In the genomic region with DNA sequence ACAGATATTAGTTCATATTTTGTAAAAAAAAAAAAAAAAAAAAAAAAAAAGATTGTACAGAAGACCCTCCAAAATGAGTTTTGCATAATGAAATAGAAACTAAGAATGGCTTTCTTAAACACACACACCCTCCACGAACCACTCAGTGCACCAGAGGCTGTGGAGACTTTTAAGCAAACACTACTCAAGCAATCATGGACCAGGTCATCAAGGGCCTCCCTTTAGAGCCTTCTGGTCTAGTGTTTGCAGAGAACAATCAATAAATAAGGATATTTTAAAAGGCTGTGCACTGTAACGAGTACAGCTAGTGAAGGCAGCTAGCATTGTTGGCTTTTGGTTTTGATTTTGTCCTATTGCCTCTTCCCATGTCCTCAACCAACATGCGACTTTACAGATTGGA, we compare ENCODE assay signal across 31 mouse cellular contexts. TPM values are rescaled to one million over a fixed set of nuclear protein-coding genes. Genes with fewer than 3 reads are reported as not detected.
DNase-seq lines count a peak whose midpoint lies in the region; ATAC-seq and TF ChIP-seq lines count a peak whose summit lies in the region.
"Had no signal": no experiment of that assay in that cellular context is flagged by ENCODE, and none has a peak within 500 bp of the region (broad histone marks: within the 10 kb centered on the region; RNA-seq: fewer than 3 reads in every experiment).

No protein-coding gene starts in this region.

- TF ChIP-seq EP300 in CH12.LX (IDR thresholded peaks at IDR 0.05; ENCODE audit: low read length) = no peak
- no peak for TF ChIP-seq EP300 in lung, postnatal 0 days (IDR thresholded peaks at IDR 0.05)

- peak overlapping the region; percentile 53; the same call in 1 of the 2 replicates for H3K9ac ChIP-seq in CH12.LX (ENCODE audit: insufficient read depth, low read depth)
- no peak overlapping the region for H3K9ac ChIP-seq in lung, postnatal 0 days (replicated peaks; ENCODE audit: low read depth)
- H3K9ac ChIP-seq in forebrain, embryonic 12.5 days = no peak overlapping the region
- H3K9ac ChIP-seq: embryonic facial prominence, embryonic 13.5 days; forebrain, embryonic 13.5 days; hindbrain, embryonic 12.5 days; hindbrain, embryonic 15.5 days had no signal

- H3K27ac ChIP-seq in CH12.LX (ENCODE audit: insufficient read depth, low read depth) = no peak overlapping the region
- H3K27ac ChIP-seq in lung, postnatal 0 days (ENCODE audit: low read length) = no peak overlapping the region
- no peak overlapping the region for H3K27ac ChIP-seq in forebrain, embryonic 12.5 days
- H3K27ac ChIP-seq: embryonic facial prominence, embryonic 10.5 days; embryonic facial prominence, embryonic 13.5 days; forebrain, embryonic 13.5 days; hindbrain, embryonic 12.5 days; hindbrain, embryonic 15.5 days had no signal

- no peaks in the 10 kb centered on the region for H3K79me2 ChIP-seq in CH12.LX (replicated peaks; ENCODE audit: control insufficient read depth, extremely low read depth, insufficient read depth, poor library complexity, severe bottlenecking)
- no peaks in the 10 kb centered on the region for H3K79me2 ChIP-seq in myocyte (ENCODE audit: control insufficient read depth, insufficient read depth)

- H3K36me3 ChIP-seq in CH12.LX (replicated peaks in 1 of 2; ENCODE audit: control insufficient read depth in 1 of 2, insufficient read depth in 1 of 2, low read length in 1 of 2) = no peaks in the 10 kb centered on the region
- H3K36me3 ChIP-seq in lung, postnatal 0 days (ENCODE audit: insufficient read depth, low read length) = no peaks in the 10 kb centered on the region
- H3K36me3 ChIP-seq in myocyte (ENCODE audit: control insufficient read depth, insufficient read depth) = no peaks in the 10 kb centered on the region
- H3K36me3 ChIP-seq in forebrain, embryonic 12.5 days (replicated peaks) = no peaks in the 10 kb centered on the region
- H3K36me3 ChIP-seq: embryonic facial prominence, embryonic 10.5 days; embryonic facial prominence, embryonic 13.5 days; G1E; hindbrain, embryonic 12.5 days; hindbrain, embryonic 15.5 days had no signal

- no peak for DNase-seq in lung, adult 2 months
- DNase-seq in lung, postnatal 14 days = no peak
- DNase-seq in CH12.LX (ENCODE audit: extremely low read depth) = no peak
- DNase-seq in lung, postnatal 0 days (ENCODE audit: low spot score) = peak; percentile 62
- DNase-seq in gastrocnemius, adult 8-10 months (ENCODE audit: low spot score in 2 of 2) = no peak
- DNase-seq: adrenal gland, adult 2 months; adrenal gland, postnatal 14 days; cerebellum, adult 11-12 months; cerebellum, adult 8-10 months; cerebellum, postnatal 10 days; cerebellum, postnatal 36 days; gastrocnemius, postnatal 14 days had no signal

- TF ChIP-seq CTCF in lung, adult 2 months (IDR thresholded peaks at IDR 0.05; ENCODE audit: insufficient read depth, low read length) = no peak
- TF ChIP-seq CTCF in CH12.LX (conservative IDR thresholded peaks at IDR 0.05 in 1 of 2, IDR thresholded peaks at IDR 0.05 in 1 of 2; ENCODE audit: low read depth in 2 of 2, low read length in 2 of 2) = no peak
- no peak for TF ChIP-seq CTCF in lung, postnatal 0 days (IDR thresholded peaks at IDR 0.05)

- peak; percentile 76 for ATAC-seq in lung, postnatal 0 days
- no peak for ATAC-seq in forebrain, embryonic 12.5 days (ENCODE audit: low FRiP score)
- ATAC-seq: forebrain, embryonic 13.5 days; forebrain, embryonic 16.5 days had no signal

- dilution Hi-C loops in CH12.LX (cut with MboI; ENCODE audit: extremely low pct_ligation_motif_present, extremely low pct_unique_long_range_greater_than_20kb, low sequenced_read_pairs) = no loop called here

- TF ChIP-seq POLR2A in lung, adult 2 months (IDR thresholded peaks at IDR 0.05; ENCODE audit: borderline replicate concordance, extremely low read depth, low read depth, low read length) = no peak
- TF ChIP-seq POLR2A in CH12.LX (IDR thresholded peaks at IDR 0.05; ENCODE audit: low read depth, low read length) = no peak
- TF ChIP-seq POLR2A in myocyte (IDR thresholded peaks at IDR 0.05; ENCODE audit: insufficient read length, low read depth) = no peak

- H3K9me3 ChIP-seq in CH12.LX (replicated peaks; ENCODE audit: low read length) = no peaks in the 10 kb centered on the region
- H3K9me3 ChIP-seq in lung, postnatal 0 days (ENCODE audit: low read length) = no peaks in the 10 kb centered on the region
- no peaks in the 10 kb centered on the region for H3K9me3 ChIP-seq in forebrain, embryonic 12.5 days
- H3K9me3 ChIP-seq: embryonic facial prominence, embryonic 10.5 days; embryonic facial prominence, embryonic 13.5 days; forebrain, embryonic 13.5 days; G1E; hindbrain, embryonic 12.5 days; hindbrain, embryonic 15.5 days had no signal

- no peaks in the 10 kb centered on the region for H3K4me1 ChIP-seq in lung, adult 2 months (ENCODE audit: control insufficient read depth, insufficient read depth, low read length)
- peaks cover 2 to 13% of the 10 kb centered on the region in 2 experiments; a peak in 2 of 4 replicates for H3K4me1 ChIP-seq in CH12.LX (ENCODE audit: control insufficient read depth in 1 of 2, insufficient read depth in 2 of 2)
- H3K4me1 ChIP-seq in lung, postnatal 0 days (ENCODE audit: insufficient read depth, low read depth, low read length) = no peaks in the 10 kb centered on the region
- H3K4me1 ChIP-seq in forebrain, embryonic 12.5 days = no peaks in the 10 kb centered on the region
- H3K4me1 ChIP-seq: embryonic facial prominence, embryonic 10.5 days; embryonic facial prominence, embryonic 13.5 days; forebrain, embryonic 13.5 days; hindbrain, embryonic 12.5 days; hindbrain, embryonic 15.5 days had no signal

- H3K4me2 ChIP-seq in CH12.LX (ENCODE audit: insufficient read depth, low read depth, poor library complexity, severe bottlenecking) (peak overlapping the region; percentile 93), myocyte (ENCODE audit: low read depth) (peak overlapping the region; percentile 55)
- H3K4me2 ChIP-seq in lung, postnatal 0 days (replicated peaks; ENCODE audit: low read depth, low read length) = peak overlapping the region; percentile 17; the same call in 1 of the 2 replicates
- H3K4me2 ChIP-seq in forebrain, embryonic 12.5 days = no peak overlapping the region
- H3K4me2 ChIP-seq: embryonic facial prominence, embryonic 13.5 days; forebrain, embryonic 13.5 days; heart, embryonic 11.5 days; hindbrain, embryonic 12.5 days; hindbrain, embryonic 15.5 days had no signal

- no peak for TF ChIP-seq RAD21 in CH12.LX (IDR thresholded peaks at IDR 0.05; ENCODE audit: low read depth, low read length)

- WGBS in lung, adult 2 months = 61% methylated on average over 3 of the region's 3 CpGs
- WGBS in lung, postnatal 0 days = 57% methylated on average over 3 of the region's 3 CpGs
- WGBS in forebrain, embryonic 12.5 days = 77% methylated on average over 3 of the region's 3 CpGs

- no peak overlapping the region for H3ac ChIP-seq in myocyte (ENCODE audit: control insufficient read depth, insufficient read length)

- H3K4me3 ChIP-seq in lung, adult 2 months (replicated peaks; ENCODE audit: extremely low read depth, low read depth, low read length) = peak overlapping the region; percentile 45
- H3K4me3 ChIP-seq in CH12.LX (replicated peaks in 1 of 3; ENCODE audit: low read depth in 2 of 3, low read length in 2 of 3, poor library complexity in 1 of 3) = no peak overlapping the region
- no peak overlapping the region for H3K4me3 ChIP-seq in lung, postnatal 0 days (ENCODE audit: low read depth, low read length)
- H3K4me3 ChIP-seq in myocyte = no peak overlapping the region
- no peak overlapping the region for H3K4me3 ChIP-seq in forebrain, embryonic 12.5 days (replicated peaks)
- H3K4me3 ChIP-seq: embryonic facial prominence, embryonic 10.5 days; embryonic facial prominence, embryonic 13.5 days; erythroblast, embryonic 14.5 days; forebrain, embryonic 13.5 days; hindbrain, embryonic 12.5 days; hindbrain, embryonic 15.5 days had no signal

- H3K27me3 ChIP-seq in CH12.LX (replicated peaks) (no peaks in the 10 kb centered on the region), myocyte (ENCODE audit: control insufficient read depth, insufficient read depth, insufficient read length) (no peaks in the 10 kb centered on the region)
- no peaks in the 10 kb centered on the region for H3K27me3 ChIP-seq in lung, postnatal 0 days (replicated peaks; ENCODE audit: insufficient read depth, low read length)
- H3K27me3 ChIP-seq in forebrain, embryonic 12.5 days = no peaks in the 10 kb centered on the region
- H3K27me3 ChIP-seq: embryonic facial prominence, embryonic 13.5 days; forebrain, embryonic 13.5 days; hindbrain, embryonic 12.5 days; hindbrain, embryonic 15.5 days had no signal

- in situ Hi-C loops in CH12.LX (cut with MboI; ENCODE audit: low pct_ligation_motif_present, low pct_unique_long_range_greater_than_20kb, low sequenced_read_pairs) = no loop called here

TF ChIP-seq in myocyte, 11 proteins besides CTCF, POLR2A, EP300 and RAD21 (continues in another document):
- no peak for TF ChIP-seq SRF (IDR thresholded peaks at IDR 0.05; ENCODE audit: control insufficient read depth, insufficient read length, low read depth)

RNA-seq across cellular contexts. Expression of a gene that starts 10.4 kb away (rescaled TPM):
- polyA plus RNA-seq in lung, adult 2 months (2012; rRNA removed) = not detected in 2 replicates
- total RNA-seq in CH12.LX (2012; rRNA removed) = not detected in 2 replicates
- not detected in 2 replicates for total RNA-seq in CH12.LX (2014; rRNA removed)
- not detected in 2 replicates for polyA plus RNA-seq in CH12.LX (2012; ENCODE audit: insufficient read length, low read depth)
- polyA plus RNA-seq in lung, postnatal 0 days (2015; fragmentation: Nextera tagmentation; extraction: Ambion mirVana) = not detected in 2 replicates
- polyA plus RNA-seq in myocyte (2012; fragmentation: generic; extraction: Trizol) = 0.17 TPM
- polyA plus RNA-seq in forebrain, embryonic 12.5 days (2016; fragmentation: Nextera tagmentation; extraction: Ambion mirVana) = not detected in 2 replicates
- not detected for total RNA-seq in gastrocnemius, adult 8-10 months (2022)
- total RNA-seq: adrenal gland, adult 2 months; gastrocnemius, adult 18-20 months; gastrocnemius, postnatal 14 days; gastrocnemius, postnatal 4 days; heart, adult 8-10 months; heart, postnatal 25 days; hematopoietic stem cell, adult 5-6 weeks had no signal
- polyA plus RNA-seq: adrenal gland, adult 2 months; cortical plate, adult 2 months; embryonic facial prominence, embryonic 10.5 days; embryonic facial prominence, embryonic 13.5 days; erythroblast, embryonic 14.5 days; forebrain, embryonic 13.5 days; forebrain, embryonic 16.5 days; G1E; heart, embryonic 11.5 days; heart, embryonic 14.5 days; heart, postnatal 0 days; hindbrain, embryonic 12.5 days; hindbrain, embryonic 15.5 days had no signal

RNA-seq across cellular contexts. Expression of a gene that starts 17.6 kb away (rescaled TPM):
- 0.12 TPM in 1 of 2 replicates, not detected in the other for polyA plus RNA-seq in lung, adult 2 months (2012; rRNA removed)
- total RNA-seq in CH12.LX (2012; rRNA removed) = not detected in 2 replicates
- total RNA-seq in CH12.LX (2014; rRNA removed) = 0.08 TPM in 1 of 2 replicates, not detected in the other
- 0.13 TPM in 1 of 2 replicates, not detected in the other for polyA plus RNA-seq in CH12.LX (2012; ENCODE audit: insufficient read length, low read depth)
- polyA plus RNA-seq in lung, postnatal 0 days (2015; fragmentation: Nextera tagmentation; extraction: Ambion mirVana) = 0.06 TPM in 1 of 2 replicates, not detected in the other
- polyA plus RNA-seq in myocyte (2012; fragmentation: generic; extraction: Trizol) = 0.17 TPM
- polyA plus RNA-seq in forebrain, embryonic 12.5 days (2016; fragmentation: Nextera tagmentation; extraction: Ambion mirVana) = 0.09 TPM in 1 of 2 replicates, not detected in the other
- total RNA-seq in gastrocnemius, adult 8-10 months (2022) = not detected
- total RNA-seq: adrenal gland, adult 2 months; G1E; gastrocnemius, adult 18-20 months; gastrocnemius, postnatal 14 days; gastrocnemius, postnatal 4 days; heart, adult 8-10 months; heart, postnatal 25 days; hematopoietic stem cell, adult 5-6 weeks had no signal
- polyA plus RNA-seq: adrenal gland, adult 2 months; cortical plate, adult 2 months; embryonic facial prominence, embryonic 10.5 days; embryonic facial prominence, embryonic 13.5 days; erythroblast, embryonic 14.5 days; forebrain, embryonic 13.5 days; forebrain, embryonic 16.5 days; G1E; heart, embryonic 14.5 days; hindbrain, embryonic 12.5 days; hindbrain, embryonic 15.5 days had no signal

RNA-seq across cellular contexts. Expression of a gene that starts 49.2 kb away (rescaled TPM):
- polyA plus RNA-seq in lung, adult 2 months (2012; rRNA removed) = 22.9 and 30.8 TPM in 2 replicates
- total RNA-seq in CH12.LX (2012; rRNA removed) (15.3 and 20.9 TPM in 2 replicates), CH12.LX (2014; rRNA removed) (28.2 and 39.2 TPM in 2 replicates)
- polyA plus RNA-seq in CH12.LX (2012; ENCODE audit: insufficient read length, low read depth) (31.6 and 38.4 TPM in 2 replicates), myocyte (2012; fragmentation: generic; extraction: Trizol) (27.0 TPM)
- 56.3 and 66.6 TPM in 2 replicates for polyA plus RNA-seq in lung, postnatal 0 days (2015; fragmentation: Nextera tagmentation; extraction: Ambion mirVana)
- 77.2 and 86.8 TPM in 2 replicates for polyA plus RNA-seq in forebrain, embryonic 12.5 days (2016; fragmentation: Nextera tagmentation; extraction: Ambion mirVana)
- total RNA-seq in gastrocnemius, adult 8-10 months (2022) = 10 to 100 TPM; 27.7 to 31.4 (median 29.6) TPM
